Mouse (Mus musculus): ENCODE results near the gene Tpcn1. TPM values are rescaled to one million over a fixed set of nuclear protein-coding genes. Genes with fewer than 3 reads are reported as not detected.
A peak's percentile ranks its signal among the peaks of the same experiment; 100 is the strongest.

Gene Tpcn1
- polyA plus RNA-seq, 1 experiment, result 40.0 TPM

DNA sequence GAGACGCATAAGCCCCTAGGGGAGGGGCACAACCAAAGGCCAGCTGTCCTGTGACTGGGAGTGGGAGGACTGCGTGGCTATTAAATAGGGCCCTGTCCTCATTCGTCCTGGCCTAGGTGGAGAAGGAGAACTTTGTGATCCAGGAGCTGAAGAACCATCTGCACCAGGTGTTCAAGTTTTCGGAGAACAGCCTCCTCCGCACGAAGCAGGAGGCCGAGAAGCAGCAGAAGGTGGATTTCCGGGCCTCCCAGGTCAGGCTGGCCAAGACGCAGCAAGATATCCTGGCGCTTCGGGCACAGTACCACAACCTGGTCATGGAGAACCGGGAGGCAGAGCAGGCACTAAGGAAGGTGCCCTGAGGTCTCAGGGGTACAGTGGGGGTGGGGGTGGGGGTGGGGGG lies 13.7 kb upstream of the Tpcn1 start:
- no peak for TF ChIP-seq POLR2A (IDR thresholded peaks at IDR 0.05; ENCODE audit: extremely low read depth, insufficient read depth, low read length)
- TF ChIP-seq CTCF (IDR thresholded peaks at IDR 0.05; ENCODE audit: extremely low read depth, insufficient read depth, low read length), result no peak
- H3K4me3 ChIP-seq (ENCODE audit: insufficient read depth, low read length), result no peak overlapping the region
- no peaks in the 10 kb centered on the region for H3K4me1 ChIP-seq (ENCODE audit: control insufficient read depth, insufficient read depth, low read length)
- no peak overlapping the region for H3K27ac ChIP-seq (ENCODE audit: insufficient read depth, low read length)

DNA sequence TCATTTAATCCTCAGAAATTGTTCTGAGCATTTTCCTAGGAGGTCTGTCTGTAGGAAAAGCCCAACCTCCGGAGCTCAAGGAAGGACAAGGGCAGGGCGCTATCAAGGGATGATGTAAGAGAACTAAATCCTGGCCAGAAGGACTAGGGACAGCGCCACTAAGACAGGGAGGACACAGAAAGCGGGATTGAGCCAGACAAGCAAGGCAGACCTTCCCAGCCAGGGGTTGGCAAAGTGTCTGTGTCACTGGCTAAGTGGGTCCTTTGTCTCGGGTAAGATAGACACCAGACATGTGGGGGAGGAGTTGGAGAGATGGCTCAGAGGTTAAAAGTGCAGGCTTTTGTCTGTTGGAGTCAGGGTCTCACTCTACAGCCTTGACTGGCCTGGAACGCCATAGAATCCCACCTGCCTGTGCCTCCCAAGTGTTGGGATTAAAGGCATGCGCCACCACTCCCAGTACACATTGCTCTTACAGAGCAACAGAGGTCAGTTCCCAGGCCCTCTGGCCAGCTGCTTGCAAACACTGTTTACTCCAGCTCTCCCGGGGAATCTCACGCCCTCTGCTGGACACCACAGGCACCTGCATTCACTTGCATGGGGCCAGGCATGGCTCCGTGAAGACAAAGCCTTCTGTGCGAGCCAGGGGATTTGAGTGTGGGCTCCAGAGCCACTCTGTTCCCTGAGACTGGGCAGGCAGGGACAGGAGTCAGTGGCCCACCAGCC lies 12.6 kb upstream of the Tpcn1 start:
- Histone ChIP-seq H3K4me1 (ENCODE audit: control insufficient read depth, insufficient read depth, low read length) (no peaks in the 10 kb centered on the region), H3K27ac (ENCODE audit: insufficient read depth, low read length) (no peak overlapping the region), H3K4me3 (ENCODE audit: insufficient read depth, low read length) (no peak overlapping the region)
- TF ChIP-seq POLR2A (IDR thresholded peaks at IDR 0.05; ENCODE audit: extremely low read depth, insufficient read depth, low read length) (no peak), CTCF (IDR thresholded peaks at IDR 0.05; ENCODE audit: extremely low read depth, insufficient read depth, low read length) (peak; percentile 32; the same call in 1 of the 2 replicates)

- Histone ChIP-seq H3K4me3 (ENCODE audit: insufficient read depth, low read length) (no peak overlapping the region), H3K27ac (ENCODE audit: insufficient read depth, low read length) (no peak overlapping the region), H3K4me1 (ENCODE audit: control insufficient read depth, insufficient read depth, low read length) (no peaks in the 10 kb centered on the region)
- TF ChIP-seq POLR2A (IDR thresholded peaks at IDR 0.05; ENCODE audit: extremely low read depth, insufficient read depth, low read length), result no peak
Measured at GRCm38 (mm10) chr5:120599625-120600024, 11.2 kb upstream of the Tpcn1 start.

DNA sequence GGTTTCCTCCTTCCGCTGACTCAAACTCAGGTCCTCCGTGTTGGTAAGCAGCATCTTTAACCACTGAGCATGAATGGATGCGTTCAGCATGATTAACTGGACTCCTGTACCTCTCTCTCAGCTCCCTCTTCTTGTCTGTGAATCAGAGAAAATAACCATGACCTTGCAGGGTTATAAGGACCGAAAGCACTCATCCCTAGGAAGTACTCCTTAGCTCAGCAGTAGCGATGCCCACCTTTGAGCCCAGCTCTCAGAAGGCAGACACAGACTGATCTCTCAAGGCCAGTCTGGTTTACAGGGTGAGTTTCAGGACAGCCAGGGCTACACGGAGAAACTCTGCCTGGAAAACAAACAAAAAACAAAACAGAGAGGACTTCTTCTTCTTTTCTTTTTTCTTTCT lies 6.0 kb upstream of the Tpcn1 start:
- no peak for TF ChIP-seq CTCF (IDR thresholded peaks at IDR 0.05; ENCODE audit: extremely low read depth, insufficient read depth, low read length)
- TF ChIP-seq POLR2A (IDR thresholded peaks at IDR 0.05; ENCODE audit: extremely low read depth, insufficient read depth, low read length), result no peak
- no peak overlapping the region for H3K4me3 ChIP-seq (ENCODE audit: insufficient read depth, low read length)
- no peaks in the 10 kb centered on the region for H3K4me1 ChIP-seq (ENCODE audit: control insufficient read depth, insufficient read depth, low read length)
- no peak overlapping the region for H3K27ac ChIP-seq (ENCODE audit: insufficient read depth, low read length)

DNA sequence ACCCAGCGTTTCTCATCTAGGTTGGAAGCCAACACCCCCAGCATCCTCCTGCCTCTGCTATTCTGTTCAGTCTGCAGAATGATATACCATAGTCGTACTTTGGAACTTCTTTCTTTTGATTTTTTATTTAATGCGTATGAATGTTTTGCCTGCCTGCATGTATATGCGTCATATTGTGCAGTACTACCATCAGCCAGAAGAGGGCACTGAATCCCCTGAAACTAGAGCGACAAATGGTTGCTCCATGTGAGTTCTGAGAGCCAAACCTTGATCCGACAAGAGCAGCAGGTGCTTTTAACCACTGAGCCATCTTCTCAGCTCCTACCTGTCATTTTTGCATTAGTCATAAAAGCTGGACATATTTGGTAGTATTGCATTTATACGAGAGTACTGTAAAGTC lies 3.7 kb upstream of the Tpcn1 start:
- no peaks in the 10 kb centered on the region for H3K4me1 ChIP-seq (ENCODE audit: control insufficient read depth, insufficient read depth, low read length)
- H3K4me3 ChIP-seq (ENCODE audit: insufficient read depth, low read length), result no peak overlapping the region
- TF ChIP-seq POLR2A (IDR thresholded peaks at IDR 0.05; ENCODE audit: extremely low read depth, insufficient read depth, low read length) (no peak), CTCF (IDR thresholded peaks at IDR 0.05; ENCODE audit: extremely low read depth, insufficient read depth, low read length) (0 out of 2 replicates have a peak, but pooled peaks have one; percentile 9)
- no peak overlapping the region for H3K27ac ChIP-seq (ENCODE audit: insufficient read depth, low read length)

DNA sequence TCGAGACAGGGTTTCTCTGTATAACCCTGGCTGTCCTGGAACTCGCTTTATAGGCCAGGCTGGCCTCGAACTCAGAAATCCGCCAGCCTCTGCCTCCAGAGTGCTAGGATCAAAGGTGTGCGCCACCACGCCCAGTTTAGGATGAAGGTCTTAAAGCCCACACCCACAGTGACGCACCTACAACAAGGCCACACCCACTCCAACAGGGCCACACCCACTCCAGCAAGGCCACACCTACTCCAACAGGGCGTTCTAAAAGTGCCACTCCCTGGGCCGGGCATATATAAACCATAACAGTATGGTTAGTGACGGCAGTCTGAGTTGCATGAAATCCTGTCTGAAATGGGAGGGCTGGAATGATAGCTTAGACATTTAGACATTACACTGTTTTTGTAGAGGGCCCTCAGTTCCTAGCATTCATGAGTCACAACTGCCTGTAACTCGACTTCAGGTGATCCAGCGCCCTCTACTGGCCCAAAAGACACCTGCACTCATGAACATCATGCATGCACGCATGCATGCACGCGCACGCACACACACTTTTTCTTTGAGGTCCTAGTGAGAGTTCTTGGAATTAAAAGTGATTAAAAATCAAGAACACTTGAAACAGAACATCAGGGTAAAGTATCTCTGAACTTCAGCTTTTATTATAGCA lies 2.0 kb upstream of the Tpcn1 start:
- Histone ChIP-seq H3K4me1 (ENCODE audit: control insufficient read depth, insufficient read depth, low read length) (no peaks in the 10 kb centered on the region), H3K4me3 (ENCODE audit: insufficient read depth, low read length) (no peak overlapping the region), H3K27ac (ENCODE audit: insufficient read depth, low read length) (no peak overlapping the region)
- TF ChIP-seq CTCF (IDR thresholded peaks at IDR 0.05; ENCODE audit: extremely low read depth, insufficient read depth, low read length), result peak; percentile 44
- TF ChIP-seq POLR2A (IDR thresholded peaks at IDR 0.05; ENCODE audit: extremely low read depth, insufficient read depth, low read length), result no peak

GRCm38 (mm10) chr5:120587940-120588568 lies 419 bp downstream of the Tpcn1 start:
- peak overlapping the region; percentile 72 for H3K4me3 ChIP-seq (ENCODE audit: insufficient read depth, low read length)
- no peak for TF ChIP-seq POLR2A (IDR thresholded peaks at IDR 0.05; ENCODE audit: extremely low read depth, insufficient read depth, low read length)
- TF ChIP-seq CTCF (IDR thresholded peaks at IDR 0.05; ENCODE audit: extremely low read depth, insufficient read depth, low read length), result no peak
- no peaks in the 10 kb centered on the region for H3K4me1 ChIP-seq (ENCODE audit: control insufficient read depth, insufficient read depth, low read length)
- peak overlapping the region; percentile 60 for H3K27ac ChIP-seq (ENCODE audit: insufficient read depth, low read length)

- 0 out of 2 replicates have a peak overlapping the region, but pooled peaks have one; percentile 2 for H3K27ac ChIP-seq (ENCODE audit: insufficient read depth, low read length)
- H3K4me3 ChIP-seq (ENCODE audit: insufficient read depth, low read length), result peak overlapping the region; percentile 72
- H3K4me1 ChIP-seq (ENCODE audit: control insufficient read depth, insufficient read depth, low read length), result no peaks in the 10 kb centered on the region
- TF ChIP-seq POLR2A (IDR thresholded peaks at IDR 0.05; ENCODE audit: extremely low read depth, insufficient read depth, low read length) (no peak), CTCF (IDR thresholded peaks at IDR 0.05; ENCODE audit: extremely low read depth, insufficient read depth, low read length) (no peak)
Measured at GRCm38 (mm10) chr5:120587616-120587926, 902 bp downstream of the Tpcn1 start.

GRCm38 (mm10) chr5:120586741-120587615 lies 1.5 kb downstream of the Tpcn1 start:
- Histone ChIP-seq H3K4me1 (ENCODE audit: control insufficient read depth, insufficient read depth, low read length) (no peaks in the 10 kb centered on the region), H3K27ac (ENCODE audit: insufficient read depth, low read length) (0 out of 2 replicates have a peak overlapping the region, but pooled peaks have one; percentile 2), H3K4me3 (ENCODE audit: insufficient read depth, low read length) (peak overlapping the region; percentile 72)
- TF ChIP-seq CTCF (IDR thresholded peaks at IDR 0.05; ENCODE audit: extremely low read depth, insufficient read depth, low read length) (no peak), POLR2A (IDR thresholded peaks at IDR 0.05; ENCODE audit: extremely low read depth, insufficient read depth, low read length) (0 out of 2 replicates have a peak, but pooled peaks have one; percentile 11)
